Mouse (Mus musculus) neural tube, embryonic 10.5 days (tissue): Measurements from ENCODE around the gene Azin2.
A peak's percentile ranks its signal among the peaks of the same experiment; 100 is the strongest.

ENCODE experiments used
- DNase-seq: peaks from one replicate; pipeline ENCODE4 v3.0.0-alpha.2; 2017; ENCODE audit warnings: low spot score; ENCODE audit errors: extremely low spot score

Gene Azin2

GRCm38 (mm10) chr4:128962029-128962925 is at the start of gene Azin2:
TSS of gene Azin2 (minus strand) at chr4:128962442.
- peak; percentile 100 for DNase-seq

DNA sequence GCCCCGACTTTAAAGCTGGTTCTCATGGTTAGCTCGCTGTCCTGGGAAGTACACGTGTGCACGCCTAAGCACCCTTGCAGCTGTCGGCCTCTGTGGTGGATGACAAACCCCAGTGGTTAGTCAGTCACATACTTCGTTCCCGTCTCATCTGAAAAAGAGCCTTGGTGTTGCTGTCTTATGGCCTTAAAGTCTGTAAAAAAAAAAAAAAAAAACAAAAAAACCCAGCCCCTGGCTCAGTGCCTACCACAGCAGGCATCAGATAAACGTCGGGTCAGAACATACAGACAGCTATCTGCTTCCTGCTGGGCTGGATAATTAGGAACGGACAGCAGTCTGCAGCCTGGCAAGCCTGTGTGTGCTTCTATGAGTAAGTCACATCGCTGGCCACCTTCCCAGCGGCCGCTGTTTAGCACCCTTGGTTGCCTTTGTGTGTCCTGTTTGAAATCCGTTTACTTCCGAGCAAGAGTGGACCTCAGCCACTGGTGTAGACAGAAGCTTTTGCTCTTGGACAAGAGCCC is 49.4 kb upstream of the Azin2 start:
- DNase-seq = no peak

DNA sequence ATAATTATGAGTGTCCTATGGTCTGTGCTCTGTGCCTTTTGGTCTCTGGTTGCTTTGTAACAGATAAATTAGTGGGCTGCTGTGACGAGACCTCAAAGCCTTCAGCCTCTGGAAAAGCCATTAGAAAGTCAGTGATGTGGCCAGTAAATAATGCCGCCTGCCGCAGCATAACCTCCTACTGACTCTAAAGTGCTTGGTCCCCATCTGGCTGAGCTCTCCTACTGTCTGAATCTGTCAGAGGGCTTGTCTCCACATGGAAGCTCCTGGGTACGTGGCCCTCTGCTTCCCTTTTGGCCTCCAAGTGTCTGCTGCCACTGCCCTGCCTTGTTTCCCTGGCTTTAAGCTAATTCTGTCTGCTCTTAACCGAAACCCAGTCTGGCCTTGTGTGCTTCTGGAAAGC is 47.3 kb upstream of the Azin2 start:
- no peak for DNase-seq

- DNase-seq = no peak
Observed at GRCm38 (mm10) chr4:129008672-129009071, 46.4 kb upstream of the Azin2 start.

DNA sequence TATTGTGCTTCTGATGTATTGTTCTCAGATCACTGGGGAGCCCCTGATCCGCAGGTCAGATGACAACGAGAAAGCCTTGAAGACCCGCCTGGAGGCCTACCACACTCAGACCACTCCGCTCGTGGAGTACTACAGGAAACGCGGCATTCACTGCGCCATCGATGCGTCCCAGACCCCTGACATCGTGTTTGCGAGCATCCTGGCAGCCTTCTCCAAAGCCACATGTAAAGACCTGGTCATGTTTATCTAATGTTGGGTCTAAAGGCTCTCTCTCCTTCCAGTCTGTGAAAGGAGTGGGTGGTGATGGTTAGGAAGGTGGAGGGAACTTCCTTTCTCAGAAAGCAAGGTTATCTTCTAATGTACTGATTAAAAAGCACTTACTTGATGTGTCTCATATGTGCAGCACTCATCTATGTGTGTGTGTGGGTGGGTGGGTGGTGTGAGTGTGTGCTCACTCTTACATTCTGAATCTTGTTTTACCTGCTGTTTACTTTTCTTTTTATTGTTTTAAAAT is 45.8 kb upstream of the Azin2 start:
- no peak for DNase-seq

GRCm38 (mm10) chr4:129003720-129004119 is 41.5 kb upstream of the Azin2 start:
- DNase-seq = no peak

- DNase-seq = no peak
Observed at GRCm38 (mm10) chr4:129000786-129001185, 38.5 kb upstream of the Azin2 start.

DNA sequence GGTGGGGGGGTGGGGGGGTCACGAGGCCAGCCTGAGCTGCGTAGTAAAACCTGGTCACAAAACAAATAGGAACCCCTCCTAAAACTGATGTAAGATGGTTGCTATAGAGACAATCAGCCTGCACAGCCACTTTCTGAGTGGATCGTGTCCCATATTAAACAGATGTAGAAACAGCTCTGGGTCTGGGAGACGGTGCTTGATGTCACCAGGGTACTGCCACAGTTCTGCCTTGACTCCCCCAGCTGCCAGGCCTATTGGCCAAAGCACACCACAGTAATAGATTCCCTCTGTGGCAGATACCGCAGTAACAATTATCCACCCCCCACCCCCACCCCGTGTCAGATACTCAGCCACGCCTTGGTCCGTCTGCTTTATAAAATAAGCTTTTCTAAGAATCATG is 36.2 kb upstream of the Azin2 start:
- DNase-seq = no peak

DNA sequence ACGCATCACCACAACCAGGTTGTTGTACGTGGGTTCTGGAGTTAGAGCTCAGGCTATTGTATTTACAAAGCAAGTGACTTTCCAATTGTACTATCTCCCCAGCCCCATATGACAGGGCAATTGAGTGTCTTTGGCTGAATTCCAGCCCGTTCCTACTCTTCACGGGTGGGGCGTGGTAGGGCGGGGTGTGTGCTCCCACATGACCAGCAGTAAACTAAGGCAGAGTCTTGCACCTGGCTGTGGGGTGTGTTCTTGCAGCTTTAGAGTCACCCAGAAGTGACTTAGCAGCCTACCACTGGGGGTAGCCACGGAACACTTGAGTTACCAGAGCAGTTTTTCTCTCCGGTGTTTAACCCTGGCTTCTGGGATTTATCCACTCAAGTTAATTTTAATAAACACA is 35.0 kb upstream of the Azin2 start:
- no peak for DNase-seq

GRCm38 (mm10) chr4:128995238-128995637 is 33.0 kb upstream of the Azin2 start:
- no peak for DNase-seq

DNA sequence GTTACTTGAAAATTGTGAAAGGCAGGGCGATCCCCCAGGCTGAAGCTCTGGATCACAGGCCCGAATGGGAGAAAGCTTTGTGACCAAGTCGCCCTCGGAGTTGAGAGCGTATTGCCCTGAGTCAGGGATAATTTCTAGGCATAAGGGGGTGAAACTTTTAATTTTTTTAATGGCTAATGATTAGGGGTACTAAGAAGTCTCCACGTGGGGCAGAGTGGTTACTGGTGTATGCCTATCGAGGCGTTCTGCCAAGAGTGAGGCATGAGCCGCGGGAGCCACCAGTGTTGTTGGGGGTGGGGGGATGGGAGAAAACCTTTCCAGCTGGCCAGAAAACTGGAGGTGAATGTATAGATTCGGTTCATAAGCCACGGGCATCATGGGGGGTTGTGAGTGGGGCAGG is 31.4 kb upstream of the Azin2 start:
- DNase-seq = no peak

GRCm38 (mm10) chr4:128993025-128993662 is 30.9 kb upstream of the Azin2 start:
- peak; percentile 95 for DNase-seq

DNA sequence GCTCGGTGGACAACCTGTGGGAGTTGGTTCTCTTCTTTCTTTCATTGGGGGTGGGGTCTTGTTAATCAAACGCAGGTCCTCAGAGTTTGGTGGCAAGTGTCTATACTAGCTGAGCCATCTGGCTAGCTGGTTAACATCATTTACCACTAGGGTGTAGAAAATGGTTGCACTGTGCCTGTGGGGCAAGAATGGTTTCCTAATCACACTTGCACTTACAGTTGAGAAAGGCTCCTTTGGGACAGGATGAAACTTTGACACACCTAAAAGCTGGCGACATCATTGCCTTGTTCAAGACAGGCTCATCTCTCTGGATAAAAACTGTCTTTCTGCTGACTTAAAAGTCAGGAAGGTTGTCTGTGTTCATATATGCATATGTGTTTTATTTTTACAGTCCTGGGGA is 29.9 kb upstream of the Azin2 start:
- DNase-seq = no peak

DNA sequence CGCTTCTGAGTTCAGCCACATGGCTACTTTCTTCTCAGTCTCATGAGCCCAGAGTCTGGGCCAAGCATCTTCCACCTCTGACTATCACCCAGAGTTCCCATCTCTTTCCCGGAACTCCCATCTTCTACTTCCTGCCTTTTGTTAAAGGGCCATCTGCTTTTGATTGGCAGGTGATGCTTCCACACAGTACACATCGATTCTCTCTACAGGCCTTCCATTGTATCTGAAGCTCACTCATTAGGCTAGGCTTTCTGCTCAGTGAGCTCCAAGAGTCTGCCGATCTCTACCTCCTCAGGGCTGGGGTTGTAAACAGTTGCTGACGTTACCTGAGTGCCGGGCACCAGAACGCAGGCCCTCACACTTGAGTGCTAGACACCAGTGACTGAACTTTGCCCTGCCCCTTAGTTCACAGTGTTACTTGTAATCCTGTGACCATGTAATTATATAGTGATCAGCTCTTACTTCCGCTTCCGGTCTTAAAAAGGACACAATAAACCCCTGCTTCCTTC is 29.3 kb upstream of the Azin2 start, which contains the start of gene Ak2:
TSS of gene Ak2 (plus strand) at position 459 of the 509 bp plus-strand sequence.
- DNase-seq = no peak

DNA sequence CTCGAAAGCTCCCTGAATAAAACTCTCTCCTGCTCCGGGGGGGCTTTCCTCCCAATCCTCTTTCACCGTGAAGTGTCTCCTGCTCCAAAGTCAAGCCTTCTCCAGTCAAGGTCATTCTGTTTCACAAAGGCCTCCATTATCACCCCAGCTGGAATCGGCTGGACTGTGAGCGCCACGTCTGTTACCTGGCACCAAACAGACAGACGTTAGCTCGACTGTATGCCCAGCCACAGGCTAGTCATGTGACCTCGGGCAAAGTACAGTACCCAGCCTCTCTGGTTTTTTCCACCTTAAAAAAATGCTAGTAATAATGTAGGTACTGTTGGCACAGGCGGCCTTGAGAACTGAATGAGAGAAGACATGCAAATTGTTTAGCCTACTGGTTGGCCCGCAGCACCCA is 27.4 kb upstream of the Azin2 start:
- DNase-seq = no peak

GRCm38 (mm10) chr4:128988911-128989310 is 26.7 kb upstream of the Azin2 start:
- DNase-seq = no peak

DNA sequence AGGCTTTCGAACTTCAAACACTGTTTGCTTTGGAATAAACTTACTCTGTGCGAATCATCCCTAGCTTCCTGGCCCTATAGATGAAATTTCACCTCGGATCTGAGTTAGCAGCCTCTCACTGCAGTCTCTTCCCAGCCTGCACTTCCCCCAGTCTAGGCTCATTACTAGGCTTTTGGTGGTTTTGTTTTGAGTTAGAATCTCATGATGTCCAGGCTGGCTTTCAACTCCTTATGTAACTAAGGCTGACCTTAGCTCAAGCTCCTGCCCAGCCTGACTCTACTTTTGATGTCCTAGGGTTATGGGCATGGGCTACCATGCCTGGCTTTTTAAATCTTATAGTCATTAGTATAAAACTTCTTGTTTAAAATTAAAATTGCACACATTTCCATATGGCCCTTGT is 22.4 kb upstream of the Azin2 start:
- DNase-seq = no peak

- no peak for DNase-seq
Observed at GRCm38 (mm10) chr4:128983656-128984055, 21.4 kb upstream of the Azin2 start.

- DNase-seq = no peak
Observed at GRCm38 (mm10) chr4:128983151-128983550, 20.9 kb upstream of the Azin2 start.

DNA sequence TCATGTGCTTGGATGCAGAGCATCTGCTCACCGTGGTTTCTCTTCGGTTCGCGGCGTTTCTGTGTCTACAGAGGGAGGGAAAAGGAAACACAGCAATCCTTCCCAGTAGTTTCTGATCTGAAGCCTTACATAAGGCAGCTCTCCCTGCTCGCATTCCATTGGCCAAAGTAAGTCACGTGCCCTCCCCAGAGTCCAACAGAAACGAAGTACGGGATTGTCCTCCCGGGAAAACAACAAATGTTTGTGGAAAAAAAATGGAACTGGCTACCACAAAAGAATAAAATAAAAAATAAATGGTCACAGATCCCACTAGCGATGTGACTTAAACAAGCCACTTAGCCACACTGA is 19.6 kb upstream of the Azin2 start:
- DNase-seq = no peak

- no peak for DNase-seq
Observed at GRCm38 (mm10) chr4:128980890-128981832, 18.9 kb upstream of the Azin2 start.
